Mouse (Mus musculus): Measurements from ENCODE around the gene Obp1b.
"Not testable (repeated sequence)": the region's sequence is repeated elsewhere in the genome, so short reads cannot be mapped to it uniquely, and the experiment has no call there.

Gene Obp1b

GRCm38 (mm10) chrX:78186477-78186876 is at the start of gene Obp1b:
Gene Obp1b (plus strand): TSS chrX:78186777.
- DNase-seq (ENCODE audit: low read depth, low spot score) = not testable (repeated sequence)

- DNase-seq (ENCODE audit: low read depth, low spot score) = not testable (repeated sequence)
Observed at GRCm38 (mm10) chrX:78202220-78202619, 15.6 kb downstream of the Obp1b start.

DNA sequence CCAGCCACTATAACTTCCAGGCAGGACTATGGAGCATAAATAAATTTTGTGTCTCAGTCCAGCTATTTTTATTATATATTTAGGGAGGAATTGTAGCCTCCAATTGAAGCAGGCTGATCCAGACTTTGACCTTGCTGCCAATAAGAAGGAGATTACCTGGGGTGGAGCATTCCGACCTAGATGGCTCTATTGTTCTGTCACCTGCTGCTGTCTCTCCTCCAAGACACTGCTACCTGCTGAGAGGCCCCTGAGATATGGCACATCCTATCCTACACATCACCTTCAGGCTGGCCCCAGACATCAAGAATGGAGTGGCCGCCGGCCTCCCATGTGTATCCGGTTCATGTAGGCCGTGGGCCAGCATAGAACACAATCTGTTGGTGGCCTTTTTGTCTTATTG is 16.3 kb downstream of the Obp1b start:
- DNase-seq (ENCODE audit: low read depth, low spot score) = no peak

All from forelimb bud, embryonic 11.5 days (tissue).